Mouse (Mus musculus) R1 (cell line): ENCODE measurements around the gene Med23.

Source experiments
- DNase-seq: peaks from one replicate; pipeline ENCODE4 v3.0.0-alpha.2; 2018; ENCODE audit warnings: low read depth, low spot score

Gene Med23

DNA sequence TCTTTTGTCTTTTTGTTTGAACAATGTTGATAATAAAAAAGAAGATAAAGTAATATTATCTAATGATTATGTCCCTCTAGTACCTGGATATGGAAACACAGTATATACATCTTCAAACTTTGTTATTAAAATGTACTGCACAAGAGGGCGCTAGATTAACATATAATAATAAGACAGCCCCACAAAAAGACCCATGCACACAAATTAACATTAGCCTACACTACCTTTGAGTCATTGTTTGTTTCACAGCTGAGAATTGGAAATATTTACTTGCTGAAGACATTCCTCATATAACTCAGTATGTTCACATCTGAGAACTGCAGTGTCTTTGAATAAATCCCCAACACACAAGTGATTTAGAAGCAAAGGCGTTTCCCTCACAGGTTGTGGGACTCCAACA is 91.3 kb downstream of the Med23 start:
- peak; percentile 33 for DNase-seq

DNA sequence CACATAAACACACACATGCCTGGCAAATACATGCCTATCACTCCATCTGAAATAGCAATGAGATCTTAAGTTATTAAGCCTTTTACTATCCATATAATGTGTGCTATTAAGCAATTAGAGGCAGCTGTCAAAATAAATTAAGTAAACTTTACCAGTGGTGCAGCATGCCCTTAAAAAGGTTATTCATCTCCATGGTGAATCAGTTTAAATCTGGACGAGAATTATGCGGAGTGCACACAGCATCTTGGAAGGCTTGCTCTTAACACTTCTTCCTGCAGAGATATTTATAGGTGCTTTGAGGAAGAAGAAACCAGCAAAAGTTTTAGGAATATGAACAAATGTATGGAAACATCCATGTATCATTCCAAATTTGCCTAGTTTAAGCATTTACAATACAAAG is 92.1 kb downstream of the Med23 start:
- no peak for DNase-seq
